Mouse (Mus musculus): ENCODE measurements at regions not wholly inside any gene's neighbourhood (a gene's known extent, or its start where the extent isn't known, plus 50 kb on each side); places are given as distances from the start of the nearest gene placed in this dataset.
"Not testable (repeated sequence)": the region's sequence is repeated elsewhere in the genome, so short reads cannot be mapped to it uniquely, and the experiment has no call there.

DNA sequence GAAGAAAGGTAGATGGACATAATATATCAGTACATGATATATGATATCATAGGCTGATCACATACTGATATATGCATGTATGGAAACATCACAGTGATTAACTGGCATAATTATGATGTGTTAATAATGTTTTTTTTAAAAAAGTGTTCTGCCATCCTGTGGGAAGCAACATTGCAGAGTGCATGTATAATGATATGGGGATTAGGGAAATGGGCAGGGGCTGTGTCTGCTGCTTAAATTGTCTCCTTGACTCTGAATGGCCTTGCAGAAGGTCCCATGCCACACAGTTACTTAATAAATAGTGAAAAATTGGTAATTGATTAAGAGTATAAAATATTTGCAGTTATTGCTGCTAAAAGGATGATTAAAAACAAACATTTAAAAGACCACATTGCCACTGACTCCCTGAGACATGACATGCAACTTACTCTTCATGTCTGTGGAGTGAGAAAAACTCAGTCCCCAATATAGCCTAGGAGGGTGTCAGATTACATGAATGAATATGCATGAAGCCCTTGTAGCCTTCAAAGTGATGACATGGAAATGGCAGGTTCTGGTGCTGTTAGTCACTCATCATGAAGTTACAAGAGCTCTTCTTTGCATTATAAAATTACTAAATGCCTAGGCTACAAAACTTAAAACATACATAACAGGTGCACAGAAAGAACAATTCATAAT is 440.1 kb upstream of the Ube2e3 start:
- in situ Hi-C loops (cut with MboI, MseI) = no loop called here

DNA sequence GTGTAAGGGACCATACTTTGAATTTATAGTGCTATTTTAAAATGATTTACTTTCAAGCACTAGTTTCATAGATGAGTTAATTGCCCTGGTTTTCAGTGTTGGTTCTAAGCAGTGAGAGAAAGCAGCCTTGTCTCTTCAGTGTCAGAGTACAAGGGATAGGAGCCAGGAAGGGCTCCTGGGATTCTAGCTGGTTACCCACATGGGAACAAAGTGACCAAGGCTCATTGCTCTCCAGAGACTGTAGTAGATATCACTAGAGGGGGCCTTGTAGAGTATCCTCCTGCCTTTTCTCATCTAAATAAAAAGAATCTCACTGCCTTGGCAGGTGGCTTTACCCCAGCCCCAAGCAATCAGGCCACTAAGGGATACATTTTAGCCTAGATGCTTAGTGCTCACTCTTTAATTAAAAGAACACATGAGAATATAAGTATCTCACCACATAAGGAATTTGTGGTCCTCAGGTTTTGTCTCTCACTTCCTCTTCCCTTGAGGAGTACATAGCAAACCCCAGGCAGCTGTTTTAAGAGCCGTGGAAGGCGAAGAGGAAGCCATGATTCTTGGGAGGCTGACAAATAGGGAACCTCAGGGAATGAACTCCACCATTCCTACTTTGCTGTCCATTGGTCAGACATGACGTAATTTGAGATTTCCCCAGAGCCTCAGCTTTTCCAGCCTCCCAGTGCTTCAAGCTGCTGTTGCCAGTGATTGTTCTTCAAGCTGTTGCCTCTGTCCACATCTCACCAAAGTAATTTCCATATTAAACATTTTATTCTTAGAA is 449.2 kb upstream of the Ube2e3 start:
- in situ Hi-C loops (cut with MboI, MseI) = no loop called here

DNA sequence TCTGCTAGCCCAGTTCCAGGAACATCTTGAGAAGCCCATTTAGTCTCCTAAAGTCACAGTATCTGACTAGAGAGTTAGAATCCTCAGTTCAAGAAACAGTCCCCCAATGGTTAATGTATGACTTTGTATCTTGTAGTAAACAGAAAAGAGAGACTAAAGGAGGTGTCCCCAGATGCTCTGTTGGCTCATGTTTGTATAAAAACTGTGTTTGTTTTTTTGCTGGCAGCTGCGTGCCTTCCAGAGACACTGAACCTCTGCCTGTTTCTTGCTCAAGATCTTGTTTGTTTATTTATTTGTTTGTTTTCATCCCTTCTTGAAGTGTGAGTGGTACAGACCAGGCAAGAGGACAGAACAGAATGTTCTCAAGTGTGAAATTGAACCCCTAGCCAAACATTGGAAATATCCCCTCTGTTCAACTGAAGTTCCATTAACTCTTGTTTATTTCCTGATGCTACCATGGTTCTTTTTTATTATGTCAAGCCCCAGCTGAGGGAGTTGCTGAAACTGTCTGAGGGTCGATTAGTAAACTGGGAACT is 451.3 kb upstream of the Ube2e3 start:
- in situ Hi-C loops (cut with MboI, MseI) = no loop called here

DNA sequence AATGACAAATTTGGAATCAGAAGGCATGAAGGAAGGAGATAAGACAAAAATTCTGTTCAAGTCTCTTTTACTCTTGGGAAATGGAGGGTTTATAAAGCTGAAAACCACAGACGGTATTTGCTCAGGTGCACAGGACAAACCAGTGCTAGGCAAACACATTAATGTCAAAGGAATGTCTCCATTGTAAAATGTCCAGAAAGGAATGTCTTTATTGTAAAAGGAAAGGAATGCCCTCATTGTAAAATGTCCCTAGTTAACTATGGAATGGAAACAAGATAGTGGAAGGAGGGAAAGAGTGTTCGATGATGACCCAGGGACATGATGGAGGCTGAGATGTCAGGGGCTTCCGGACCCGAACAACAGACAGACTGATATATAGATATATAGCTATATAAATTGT is 454.9 kb upstream of the Ube2e3 start:
- in situ Hi-C loops (cut with MboI, MseI) = no loop called here

DNA sequence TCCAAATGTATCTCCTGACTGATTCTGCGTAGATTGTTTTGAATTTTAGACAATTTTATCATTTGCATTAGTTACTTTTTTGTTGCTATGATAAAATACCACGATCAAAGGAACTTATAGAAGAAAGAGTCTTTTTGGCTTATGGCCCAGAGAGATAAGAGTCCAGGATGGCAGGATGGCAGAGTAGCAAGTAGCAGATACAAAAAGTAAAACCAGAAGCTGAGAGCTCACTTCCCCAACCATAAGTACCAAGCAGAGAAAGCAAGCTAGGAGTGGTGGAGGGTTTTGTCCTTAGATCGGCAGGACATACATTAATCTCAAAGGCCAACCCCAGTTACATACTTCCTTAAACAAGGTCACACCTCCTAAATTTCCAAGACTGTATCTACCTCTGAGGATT is 457.7 kb upstream of the Cwc22 start:
- in situ Hi-C loops (cut with MboI, MseI) = loop anchor here (10.0 kb wide), 1 partner anchor 751 kb away; no protein-coding TSS in a partner anchor

DNA sequence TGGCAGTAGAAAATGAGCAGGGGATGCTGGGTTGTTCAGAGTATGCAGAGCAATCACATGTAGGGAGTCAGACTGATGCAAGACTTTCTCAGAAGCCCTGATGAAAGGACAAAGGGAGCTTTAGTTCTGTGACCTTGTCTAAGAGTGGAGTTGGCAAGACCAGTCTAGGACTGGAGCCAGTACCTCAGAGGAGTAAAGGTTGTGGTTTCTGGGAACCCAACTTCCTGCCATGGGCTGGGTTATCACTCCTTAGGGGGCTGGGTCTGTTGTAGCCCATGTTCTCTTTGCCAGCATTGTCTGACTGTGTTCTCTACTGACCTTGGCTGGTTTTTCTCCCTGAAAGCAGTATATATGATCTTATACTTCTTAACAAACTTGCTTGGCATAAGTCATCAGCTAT is 453.1 kb upstream of the Cwc22 start:
- in situ Hi-C loops (cut with MboI, MseI) = no loop called here

DNA sequence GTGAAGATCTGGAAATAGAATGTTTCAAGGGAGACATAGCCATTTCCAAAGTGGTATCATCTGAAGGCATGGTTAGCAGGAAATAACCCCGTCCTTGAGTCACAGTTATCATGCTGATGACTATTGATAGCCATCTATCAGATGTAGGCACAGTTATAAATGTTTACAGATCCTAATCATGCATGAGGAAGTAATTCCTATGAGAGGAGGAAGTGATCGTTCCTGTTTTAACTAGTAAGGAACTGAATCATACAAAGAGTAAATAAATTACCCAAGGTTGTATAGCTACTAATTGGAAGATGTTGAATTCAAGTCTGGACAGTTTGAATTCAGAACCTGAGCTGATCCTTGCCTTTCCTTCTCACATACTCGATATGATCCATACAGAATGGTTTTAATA is 450.7 kb upstream of the Cwc22 start:
- in situ Hi-C loops (cut with MboI, MseI) = no loop called here

DNA sequence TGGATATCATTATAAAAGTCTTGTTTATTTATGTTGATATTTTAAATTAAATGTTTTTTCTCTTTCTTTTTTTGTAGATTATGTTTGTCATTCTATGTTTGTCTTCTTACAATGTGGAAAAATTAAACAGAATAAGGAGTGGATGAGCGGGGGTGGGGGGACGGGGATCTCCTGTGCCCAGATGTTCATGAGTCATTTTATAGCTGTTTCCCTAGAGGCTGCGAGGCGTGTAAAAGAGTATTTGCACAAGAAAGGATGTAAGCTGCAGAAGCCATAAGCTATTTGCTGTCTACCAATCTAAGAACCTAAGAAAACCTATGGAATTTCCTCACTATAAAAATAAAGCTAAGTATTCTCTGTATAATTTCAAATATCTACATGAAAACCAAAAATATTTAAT is 446.9 kb upstream of the Cwc22 start:
- in situ Hi-C loops (cut with MboI, MseI) = no loop called here

DNA sequence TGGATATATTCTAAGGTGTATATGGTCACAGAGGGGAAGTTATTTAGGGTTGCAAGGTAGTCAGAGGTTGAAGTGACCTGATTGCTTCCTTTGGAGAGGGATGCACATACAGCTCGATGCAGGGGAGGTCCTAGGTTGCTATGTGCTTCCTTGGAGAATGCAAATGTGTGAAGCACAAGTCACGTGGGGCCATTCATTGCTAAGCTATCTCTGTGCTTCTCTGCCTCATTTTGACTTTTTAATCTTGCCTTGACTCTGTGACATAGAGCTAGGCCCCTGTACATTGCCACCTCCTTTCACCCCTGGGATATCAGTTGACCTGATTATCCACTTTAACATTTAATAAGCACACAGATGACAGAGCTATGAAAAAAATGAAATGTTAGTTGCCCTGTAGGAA is 446.2 kb upstream of the Cwc22 start:
- in situ Hi-C loops (cut with MboI, MseI) = no loop called here

DNA sequence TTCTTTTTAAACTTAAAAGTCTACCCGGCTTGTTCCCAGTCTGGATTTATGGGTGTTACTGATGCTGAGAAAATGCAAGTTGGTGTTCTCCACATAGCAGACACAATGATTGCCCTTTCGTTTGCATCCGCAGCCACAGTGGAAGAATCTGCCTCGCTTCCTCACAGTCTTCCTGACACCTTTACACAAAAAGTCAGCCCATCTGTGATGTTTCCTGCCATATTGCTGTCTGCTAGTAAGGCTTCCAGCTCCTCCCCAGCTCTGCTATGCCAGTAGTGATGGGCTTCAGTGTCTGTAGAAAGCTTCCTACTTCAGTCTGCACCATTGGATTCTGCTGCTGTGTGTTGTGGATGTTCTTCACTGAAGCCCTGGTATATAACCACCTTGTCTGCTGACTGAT is 441.8 kb upstream of the Cwc22 start:
- in situ Hi-C loops (cut with MboI, MseI) = no loop called here

DNA sequence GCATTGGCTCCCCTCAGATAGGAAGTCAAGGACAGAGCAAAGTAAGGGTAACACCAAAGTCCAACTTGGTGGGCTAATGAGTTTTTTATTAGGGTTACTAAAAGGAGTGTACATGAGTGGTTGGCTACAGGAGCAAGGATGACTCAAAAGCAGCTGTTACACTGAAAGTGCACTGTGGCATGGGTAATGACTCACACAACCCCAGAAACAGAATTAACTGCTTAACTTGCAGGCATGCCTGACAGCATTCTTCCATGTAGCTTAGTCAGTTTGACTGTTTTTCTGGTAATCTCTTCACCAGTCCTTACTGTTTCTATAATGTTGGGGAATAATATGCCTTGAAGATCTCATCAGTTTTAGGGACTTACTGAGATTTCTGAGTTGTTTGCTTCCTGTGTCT is 435.1 kb upstream of the Cwc22 start:
- in situ Hi-C loops (cut with MboI, MseI) = no loop called here

DNA sequence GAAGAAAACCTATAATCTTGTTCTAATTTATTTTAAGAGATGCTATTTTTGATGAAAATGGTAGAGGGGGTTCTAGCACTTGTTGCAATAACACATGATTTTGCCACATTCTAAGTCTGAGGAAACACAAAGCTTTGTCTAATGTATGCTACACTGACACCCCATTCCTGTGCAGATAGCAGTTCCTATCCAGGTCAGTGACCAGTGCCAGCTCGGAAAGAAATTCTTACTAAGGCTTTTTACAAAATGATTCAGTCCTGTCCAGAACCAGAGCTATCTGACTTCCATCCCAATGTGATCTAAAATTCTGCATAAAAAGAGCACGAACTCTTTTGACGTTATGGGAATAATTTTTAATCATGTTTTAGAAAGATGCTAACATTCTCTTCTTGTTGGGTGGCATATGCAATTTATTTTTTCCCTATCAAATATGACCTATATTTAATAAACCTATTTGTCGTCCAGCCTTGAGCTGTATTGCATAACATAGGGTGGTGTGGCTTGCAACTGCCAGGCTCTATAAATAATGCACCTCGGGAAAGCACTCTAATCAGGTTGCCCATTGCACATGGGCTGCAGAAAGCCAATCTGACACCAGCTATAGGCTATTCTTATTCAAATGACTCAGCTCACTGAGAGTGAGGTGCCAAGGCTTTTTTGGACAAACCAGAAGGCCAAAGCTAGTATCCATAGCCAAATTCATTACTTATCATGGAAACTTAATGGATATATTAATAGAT is 385.7 kb upstream of the Cwc22 start:
- in situ Hi-C loops (cut with MboI, MseI) = no loop called here

DNA sequence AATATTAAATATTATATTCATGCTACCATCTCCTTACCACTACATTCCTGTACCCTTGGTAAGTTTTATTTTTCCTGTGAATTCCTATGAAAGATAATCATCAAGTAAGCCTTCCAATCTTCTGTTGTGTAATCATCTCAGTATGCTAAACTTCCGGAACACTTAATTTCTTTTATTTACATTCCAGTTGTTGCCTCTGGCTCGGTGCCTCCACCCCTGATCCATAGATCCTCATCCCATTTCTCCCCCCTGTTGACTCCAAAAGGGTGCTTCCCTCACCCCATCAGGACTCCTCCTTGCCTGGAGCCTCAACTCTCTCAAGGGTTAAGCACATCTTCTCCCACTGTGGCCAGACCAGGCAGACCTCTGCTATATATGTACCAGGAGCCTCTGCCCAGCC is 379.9 kb upstream of the Cwc22 start:
- in situ Hi-C loops (cut with MboI, MseI) = no loop called here

DNA sequence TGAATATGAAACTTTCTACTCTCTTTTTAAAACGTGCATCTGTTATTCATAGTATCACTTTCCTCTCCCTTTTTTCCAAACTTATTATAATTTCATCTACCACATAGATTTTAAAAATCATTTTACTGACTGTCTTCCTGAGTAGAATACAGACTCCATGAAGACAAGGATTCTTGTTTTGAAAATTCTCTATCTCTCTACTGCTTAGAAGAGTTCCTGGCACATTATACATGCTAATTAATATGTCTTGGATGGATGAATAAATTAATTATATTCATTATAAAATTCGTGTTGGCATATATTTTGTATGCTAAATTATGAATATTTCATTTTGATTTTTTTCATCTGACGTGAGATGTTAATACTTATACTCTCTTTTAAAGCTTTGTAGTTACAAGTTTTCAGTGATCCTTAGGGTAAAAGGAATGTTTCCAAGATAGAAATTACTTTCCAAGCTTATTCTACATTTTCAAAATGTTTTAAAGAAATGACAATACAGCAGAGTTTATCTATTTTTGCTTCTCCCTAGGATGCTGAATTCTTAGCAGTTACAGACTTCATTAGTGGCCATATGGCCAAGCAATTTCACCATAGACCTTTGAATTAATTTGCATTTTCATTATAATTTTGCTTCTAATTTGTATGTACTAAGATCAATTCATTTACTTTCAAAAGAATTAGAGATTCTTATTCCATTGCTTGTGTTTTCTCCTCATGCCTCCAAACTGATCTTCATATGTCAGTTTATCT is 376.2 kb upstream of the Cwc22 start:
- in situ Hi-C loops (cut with MboI, MseI) = no loop called here

DNA sequence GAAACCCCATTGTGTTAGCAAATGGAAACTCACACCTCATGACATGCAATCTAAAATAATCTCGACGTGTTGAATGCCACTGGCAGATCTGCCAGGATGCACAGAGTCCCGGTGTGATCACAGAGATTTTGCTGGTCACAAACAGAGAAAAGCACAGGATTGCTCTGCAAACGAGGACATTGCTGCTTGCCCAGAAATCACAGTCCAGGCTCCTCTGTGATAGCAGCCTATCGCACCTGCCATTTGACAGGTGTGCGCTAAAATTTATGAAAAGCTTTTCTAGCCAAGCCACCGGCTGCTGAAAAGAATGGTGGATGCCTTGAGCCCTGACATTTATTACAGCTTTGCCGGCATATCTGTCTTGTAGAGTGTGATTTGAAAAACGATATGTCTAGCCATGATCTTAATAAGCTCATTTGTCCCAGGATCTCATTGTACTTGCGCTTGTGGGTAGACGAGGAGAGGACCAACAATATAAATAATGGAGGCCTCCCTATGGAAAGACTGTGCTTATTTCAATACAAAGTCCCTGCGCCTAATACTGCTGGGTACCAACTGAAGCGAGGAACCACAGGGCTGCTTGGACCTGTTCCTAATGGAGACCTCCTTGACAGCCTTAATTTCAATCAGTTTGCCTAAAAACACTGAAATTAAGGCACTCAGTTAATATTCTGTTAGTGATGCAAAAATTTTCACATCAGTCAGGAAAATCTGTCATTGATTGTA is 365.8 kb upstream of the Cwc22 start:
- in situ Hi-C loops (cut with MboI, MseI) = loop anchor here (10.0 kb wide), 1 partner anchor 1703 kb away; no protein-coding TSS in a partner anchor

DNA sequence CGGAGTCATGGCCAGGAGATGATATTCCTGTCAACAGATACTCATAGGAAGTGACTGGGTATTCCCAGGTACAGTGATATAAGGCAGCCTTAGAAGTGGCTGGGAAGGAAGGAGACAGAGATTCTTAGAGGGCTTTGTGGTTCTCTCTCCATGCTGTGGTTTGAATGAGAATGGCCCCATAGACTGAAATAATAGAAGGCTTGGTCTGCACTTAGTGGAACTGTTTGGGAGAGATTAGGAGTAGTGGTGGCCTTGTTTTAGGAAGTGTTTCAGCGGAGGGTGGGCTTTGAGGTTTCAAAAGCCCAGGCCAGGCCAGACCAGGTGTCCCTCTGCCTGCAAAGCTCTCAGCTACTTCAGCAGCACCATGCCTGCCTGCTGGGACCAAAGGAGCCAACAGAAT is 363.2 kb upstream of the Cwc22 start:
- in situ Hi-C loops (cut with MboI, MseI) = no loop called here

DNA sequence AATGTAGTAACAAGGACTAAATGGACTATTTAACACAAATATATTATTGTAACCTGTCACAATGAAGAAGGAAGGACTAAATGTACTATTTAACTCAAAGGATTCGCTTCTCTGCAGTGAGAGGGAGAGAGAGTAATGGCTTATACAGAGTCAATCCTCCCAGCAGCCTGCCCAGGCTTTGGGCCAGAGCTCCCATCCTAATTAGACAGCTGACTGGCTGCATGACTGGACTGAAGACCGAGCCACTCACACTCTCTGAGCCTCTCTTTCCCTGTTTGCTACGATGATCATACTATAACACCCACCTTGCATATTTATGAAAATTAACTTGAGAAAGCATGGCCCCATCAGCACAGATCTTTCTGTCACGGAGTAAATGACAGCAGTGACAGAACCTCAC is 360.7 kb upstream of the Cwc22 start:
- in situ Hi-C loops (cut with MboI, MseI) = no loop called here

DNA sequence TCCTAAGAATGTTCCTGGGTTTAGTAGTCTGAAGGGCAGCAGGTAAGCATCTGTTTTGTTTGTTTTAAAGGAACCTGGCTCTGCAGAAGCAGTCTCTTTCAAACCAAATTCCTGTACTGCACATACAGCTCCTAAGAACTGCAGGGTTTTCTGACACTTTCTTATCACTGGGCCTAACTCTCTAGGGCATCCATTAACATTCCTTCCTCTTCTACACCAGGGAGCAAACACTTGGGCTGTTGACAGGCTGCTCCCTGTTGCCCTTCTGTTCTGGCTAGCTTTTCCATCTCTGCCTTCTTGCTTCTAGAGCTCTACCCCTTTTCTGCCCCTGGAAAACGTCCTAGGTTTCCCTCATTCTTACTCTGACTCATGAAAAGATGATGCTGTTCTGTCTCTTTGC is 345.5 kb upstream of the Cwc22 start:
- in situ Hi-C loops (cut with MboI, MseI) = no loop called here

DNA sequence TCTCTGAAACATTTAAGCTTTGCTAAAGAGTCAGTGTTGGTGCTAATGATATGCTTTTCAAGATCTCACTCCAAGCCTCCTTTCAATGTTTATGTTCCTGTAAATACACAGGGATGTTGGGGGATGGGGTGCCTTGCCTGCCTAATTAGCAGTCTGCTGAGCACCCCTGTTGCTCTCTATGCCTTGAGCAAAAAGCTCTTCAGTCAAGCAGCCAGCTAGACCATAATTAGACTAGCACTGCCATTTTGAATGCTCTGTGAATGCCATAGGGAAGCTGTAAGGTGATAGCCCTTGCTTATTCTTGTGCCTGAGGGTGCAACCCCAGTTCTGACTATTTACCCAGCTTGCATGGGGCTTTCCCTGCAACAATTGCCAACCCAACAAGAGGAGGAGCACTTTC is 338.6 kb upstream of the Cwc22 start:
- in situ Hi-C loops (cut with MboI, MseI) = no loop called here

DNA sequence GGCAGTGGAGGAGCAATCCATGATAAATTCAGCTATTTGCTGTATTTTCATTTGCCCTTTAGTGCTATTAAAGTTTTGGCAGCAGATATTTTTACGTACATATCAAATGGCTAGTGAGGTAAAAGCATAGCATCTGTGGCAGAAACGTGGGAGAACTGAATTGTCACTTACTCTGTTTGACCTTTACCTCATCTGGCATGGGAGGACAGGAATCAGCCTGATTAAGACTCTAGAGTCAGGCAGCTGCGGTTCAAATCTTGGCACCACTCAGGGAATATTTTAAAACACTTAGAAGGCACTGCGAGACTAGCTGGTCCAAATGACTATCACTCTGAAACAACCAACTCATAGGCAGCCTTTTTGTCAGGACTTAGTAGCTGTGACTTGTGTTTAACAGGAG is 337.4 kb upstream of the Cwc22 start:
- in situ Hi-C loops (cut with MboI, MseI) = no loop called here

DNA sequence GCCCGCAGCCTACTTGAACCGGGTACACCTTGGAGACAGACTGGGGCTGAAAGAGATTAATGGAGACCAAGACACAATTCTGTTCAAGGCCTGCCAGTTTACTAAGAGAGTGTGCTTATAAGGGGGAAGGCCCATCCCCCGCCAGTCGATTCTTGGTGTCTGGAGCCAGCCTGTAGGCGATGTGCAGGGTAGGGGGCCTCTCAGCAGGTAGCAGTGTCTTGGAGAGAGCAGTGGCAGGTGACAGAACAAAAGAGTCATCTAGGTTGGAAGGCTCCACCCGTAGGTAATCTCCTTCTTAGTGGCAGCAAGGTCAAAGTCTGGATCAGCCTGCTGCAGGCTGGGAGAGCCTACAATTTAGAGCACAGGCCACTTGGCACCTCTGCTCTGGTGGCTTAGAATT is 335.7 kb upstream of the Cwc22 start:
- in situ Hi-C loops (cut with MboI, MseI) = not testable (repeated sequence)

Measured in regulatory T cell (primary cell).